Mouse (Mus musculus) embryonic facial prominence, embryonic 13.5 days (tissue): ENCODE results near the gene Pfn4. TPM values are rescaled to one million over a fixed set of nuclear protein-coding genes. Genes with fewer than 3 reads are reported as not detected.
"Not testable (repeated sequence)": the region's sequence is repeated elsewhere in the genome, so short reads cannot be mapped to it uniquely, and the experiment has no call there.

ENCODE experiments used
- ATAC-seq: fragments of 200-750 bp; cut with Nextera tagmentation; 2 replicates; pipeline ENCODE4 v1.8.0; 2017; ENCODE audit warnings: low read depth; ENCODE audit not compliant: insufficient number of reproducible peaks, insufficient read depth, low FRiP score, low TSS enrichment
- H3K27ac ChIP-seq: fragments of 300-500 bp; sonication (generic); 2 replicates; pipeline ENCODE4 v1.5.1; 2015; ENCODE audit warnings: moderate library complexity, mild to moderate bottlenecking, inconsistent platforms
- H3K27me3 ChIP-seq: fragments of 300-500 bp; sonication (generic); 2 replicates; pipeline ENCODE4 v1.6.1; 2015; ENCODE audit warnings: mild to moderate bottlenecking, inconsistent platforms
- H3K36me3 ChIP-seq: fragments of 300-500 bp; sonication (generic); 2 replicates; pipeline ENCODE4 v1.6.1; 2015; ENCODE audit warnings: mild to moderate bottlenecking, inconsistent platforms
- H3K4me1 ChIP-seq: fragments of 300-500 bp; sonication (generic); 2 replicates; pipeline ENCODE4 v1.6.1; 2015; ENCODE audit warnings: inconsistent platforms
- H3K4me2 ChIP-seq: fragments of 300-500 bp; sonication (generic); 2 replicates; pipeline ENCODE4 v1.6.1; 2015; ENCODE audit warnings: moderate library complexity, mild to moderate bottlenecking, inconsistent platforms
- H3K4me3 ChIP-seq: fragments of 300-500 bp; sonication (generic); 2 replicates; pipeline ENCODE4 v1.5.1; 2015; ENCODE audit warnings: mild to moderate bottlenecking, inconsistent platforms
- H3K9ac ChIP-seq: fragments of 300-500 bp; sonication (generic); 2 replicates; pipeline ENCODE4 v1.6.1; 2015; ENCODE audit warnings: mild to moderate bottlenecking, inconsistent platforms
- H3K9me3 ChIP-seq: fragments of 300-500 bp; sonication (generic); 2 replicates; pipeline ENCODE4 v1.6.1; 2016; ENCODE audit warnings: inconsistent platforms
- WGBS: fragments of 180-500 bp; shearing (Covaris S2); methylation state at CpG from one replicate; pipeline ENCODE4 v1.1.7; 2015; ENCODE audit warnings: mixed read lengths; 5-methylcytosine and 5-hydroxymethylcytosine counted together
- polyA plus RNA-seq: library from polyadenylated mRNA; unstranded; fragments of >200 nt; fragmentation: Nextera tagmentation; extraction: Ambion mirVana; gene quantifications from 2 replicates; pipeline ENCODE4 v1.2.1, GENCODE M21; 2015

The Pfn4 gene
- 5.3 and 6.1 TPM in 2 replicates for polyA plus RNA-seq

DNA sequence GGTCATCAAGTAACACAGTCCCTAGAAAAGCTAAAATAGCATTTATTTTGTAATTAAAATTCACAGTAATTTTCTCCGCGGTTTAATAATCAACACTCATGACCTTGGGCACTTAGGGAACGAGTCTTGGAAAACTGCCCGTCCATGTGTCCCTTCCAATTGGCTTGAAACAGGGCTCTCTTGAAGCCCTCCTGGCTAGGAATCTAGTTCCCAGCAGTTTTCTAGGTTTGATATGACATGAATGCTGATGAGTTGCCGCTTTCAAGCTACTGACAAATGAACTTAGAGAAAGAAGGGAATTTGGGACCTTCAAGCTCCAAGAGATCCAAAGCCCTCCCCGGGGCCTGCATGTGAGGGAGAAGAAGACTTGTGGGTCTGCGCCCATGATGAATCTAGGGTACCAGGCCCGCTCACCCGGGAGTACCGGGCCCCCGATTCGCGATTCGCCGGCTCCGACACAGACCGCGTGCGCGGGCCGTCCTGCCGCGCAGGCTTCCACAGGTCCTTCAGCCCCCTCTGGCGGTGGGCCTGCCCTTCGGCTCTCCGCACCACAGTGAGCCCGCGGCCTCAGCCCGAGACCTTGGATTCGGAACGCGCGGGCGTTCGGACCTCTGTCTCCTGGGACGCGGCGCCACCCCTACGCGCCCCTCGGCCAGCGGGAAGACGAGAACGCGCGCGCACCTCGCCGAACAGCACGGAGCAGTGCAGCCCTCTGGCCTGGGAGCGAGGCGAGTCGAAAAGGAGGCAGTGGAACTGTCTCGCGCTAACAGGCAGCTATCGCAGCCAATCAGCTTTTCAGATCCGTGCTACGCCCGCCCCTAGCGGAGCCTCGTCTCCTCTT is at the start of gene Pfn4, which contains the start of gene Fam228b:
Gene Pfn4 (plus strand): TSS at position 531 of the 841 bp plus-strand sequence.
Gene Fam228b (minus strand): TSS at position 776 of the 841 bp plus-strand sequence.
- H3K27ac ChIP-seq: peak within 1 kb of the TSS; percentile 93
- peak; percentile 98 for ATAC-seq
- 3% methylated on average over 61 of the region's 61 CpGs for WGBS

DNA sequence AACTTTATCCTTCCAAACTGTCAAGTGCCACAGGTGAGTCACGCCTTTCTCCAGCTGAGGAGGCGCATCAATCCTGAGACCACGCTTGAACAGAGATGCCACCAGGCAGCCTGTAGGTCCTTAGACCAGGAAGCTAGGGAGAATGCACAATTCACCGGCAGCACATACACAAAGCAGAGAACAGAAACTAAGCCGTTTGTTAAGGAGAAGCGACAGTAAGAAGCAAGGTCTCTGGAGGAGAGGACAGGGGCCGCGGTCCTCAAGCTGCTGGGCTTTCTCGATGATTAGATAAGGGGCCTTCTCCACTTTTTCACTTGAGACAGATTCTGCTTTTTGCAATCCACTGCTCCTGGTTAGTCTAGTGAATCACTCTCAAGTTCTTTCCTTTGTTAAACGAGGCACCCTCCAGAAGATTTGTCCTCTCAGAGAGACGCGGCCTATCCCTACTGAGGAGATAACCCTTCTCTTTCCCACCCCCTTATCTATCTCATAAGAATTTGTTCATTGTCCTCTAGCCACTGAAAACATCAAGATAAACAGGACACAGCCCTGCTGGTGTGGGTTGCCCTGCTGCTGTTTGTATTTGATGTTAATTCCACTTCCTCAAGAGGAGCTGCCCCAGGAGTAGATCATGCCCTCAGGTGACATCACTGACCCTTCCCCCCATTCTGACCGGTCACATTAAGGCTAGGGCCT is 49.6 kb upstream of the Pfn4 start:
- no peak overlapping the region for H3K27ac ChIP-seq
- WGBS: 71% methylated on average over 13 of the region's 13 CpGs

More for the DNA sequence above, at the start of gene Pfn4, which contains the start of gene Fam228b:
- Histone ChIP-seq H3K36me3 (no peaks in the 10 kb centered on the region), H3K9ac (peak within 1 kb of the TSS; percentile 89), H3K27me3 (no peaks in the 10 kb centered on the region), H3K9me3 (no peaks in the 10 kb centered on the region), H3K4me2 (peak within 1 kb of the TSS; percentile 70), H3K4me1 (peaks cover 4% of the 10 kb centered on the region; the same call in 1 of the 2 replicates), H3K4me3 (peak within 1 kb of the TSS; percentile 67)

DNA sequence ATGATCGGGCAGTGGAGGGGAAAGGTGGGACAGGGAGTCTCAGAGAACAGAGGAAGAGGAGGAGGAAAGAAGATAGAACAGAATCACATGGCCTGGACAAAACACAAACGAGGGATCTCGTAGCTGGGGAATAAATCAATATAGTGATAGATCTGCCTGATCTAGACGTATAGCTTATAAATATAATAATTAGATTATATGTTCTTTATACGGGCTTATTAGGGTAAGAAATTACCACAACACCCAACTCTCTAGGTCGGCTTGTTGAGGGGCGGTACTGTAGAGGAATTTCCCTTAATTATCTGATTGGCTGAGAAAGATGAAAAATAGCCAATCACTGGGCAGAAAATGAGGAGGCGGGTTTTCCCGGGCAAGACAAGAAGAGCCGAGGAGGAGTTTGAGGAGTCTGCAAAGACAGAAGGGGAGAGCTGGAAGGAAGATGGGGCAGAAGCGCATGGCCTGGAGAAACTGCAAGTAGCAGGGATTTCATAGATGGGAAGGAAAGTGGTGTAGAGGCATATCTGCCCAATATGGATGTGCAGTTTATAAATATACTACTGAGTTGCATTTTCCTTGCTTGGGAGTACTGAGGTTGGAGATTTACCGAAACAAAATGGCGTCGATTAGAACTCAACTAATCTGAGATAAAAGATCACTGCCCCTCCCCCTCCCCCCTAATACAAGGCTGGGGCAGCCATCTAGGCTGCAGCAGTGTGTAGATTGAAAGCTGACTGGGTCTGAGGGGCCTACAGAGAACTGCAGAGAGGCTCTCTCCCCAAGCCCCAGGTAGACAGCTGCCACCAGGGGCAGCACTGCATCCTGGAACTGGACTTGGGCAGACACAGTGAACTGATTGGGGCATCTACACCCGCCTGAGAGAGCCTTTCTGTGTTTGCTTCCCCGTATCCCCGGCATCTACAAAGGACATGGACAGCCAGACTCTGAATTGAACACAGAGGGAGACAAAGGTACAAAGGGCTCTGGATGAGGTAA is 48.8 kb upstream of the Pfn4 start:
- Histone ChIP-seq H3K9me3 (no peaks in the 10 kb centered on the region), H3K9ac (no peak overlapping the region), H3K4me2 (no peak overlapping the region), H3K4me3 (no peak overlapping the region), H3K36me3 (peaks cover 8% of the 10 kb centered on the region; the same call in 1 of the 2 replicates), H3K27ac (no peak overlapping the region), H3K27me3 (no peaks in the 10 kb centered on the region), H3K4me1 (peaks cover 7% of the 10 kb centered on the region)
- ATAC-seq: no peak
- 73% methylated on average over 17 of the region's 17 CpGs for WGBS

More for the DNA sequence above, 49.6 kb upstream of the Pfn4 start:
- no peak overlapping the region for H3K4me2 ChIP-seq
- peaks cover 7% of the 10 kb centered on the region for H3K4me1 ChIP-seq
- H3K4me3 ChIP-seq: no peak overlapping the region
- H3K27me3 ChIP-seq: no peaks in the 10 kb centered on the region
- peaks cover 13% of the 10 kb centered on the region for H3K36me3 ChIP-seq
- no peak overlapping the region for H3K9ac ChIP-seq
- ATAC-seq: no peak
- H3K9me3 ChIP-seq: no peaks in the 10 kb centered on the region

DNA sequence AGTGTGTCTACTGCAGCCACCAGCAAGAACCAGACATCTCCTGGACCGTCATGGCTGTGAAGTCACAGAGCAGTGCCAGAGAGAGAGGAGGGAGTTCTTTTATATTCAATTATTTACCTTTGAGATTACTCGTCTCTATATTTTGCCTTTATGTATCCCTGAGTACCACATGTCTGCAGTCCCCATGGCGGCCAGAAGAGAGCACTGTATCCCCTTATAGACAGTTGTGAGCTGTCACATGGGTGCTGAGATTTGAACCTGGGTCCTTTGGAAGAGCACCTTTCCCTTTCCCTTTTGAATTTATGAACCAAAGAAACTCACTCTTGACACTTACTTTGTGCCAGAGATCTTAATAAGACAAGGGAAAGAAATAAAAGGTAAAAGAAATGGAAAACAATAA is 39.7 kb upstream of the Pfn4 start:
- Histone ChIP-seq H3K9ac (no peak overlapping the region), H3K4me3 (no peak overlapping the region), H3K27ac (no peak overlapping the region), H3K4me1 (no peaks in the 10 kb centered on the region), H3K36me3 (no peaks in the 10 kb centered on the region), H3K4me2 (no peak overlapping the region), H3K9me3 (no peaks in the 10 kb centered on the region), H3K27me3 (no peaks in the 10 kb centered on the region)
- 89% methylated on average over 3 of the region's 3 CpGs for WGBS
- ATAC-seq: no peak

DNA sequence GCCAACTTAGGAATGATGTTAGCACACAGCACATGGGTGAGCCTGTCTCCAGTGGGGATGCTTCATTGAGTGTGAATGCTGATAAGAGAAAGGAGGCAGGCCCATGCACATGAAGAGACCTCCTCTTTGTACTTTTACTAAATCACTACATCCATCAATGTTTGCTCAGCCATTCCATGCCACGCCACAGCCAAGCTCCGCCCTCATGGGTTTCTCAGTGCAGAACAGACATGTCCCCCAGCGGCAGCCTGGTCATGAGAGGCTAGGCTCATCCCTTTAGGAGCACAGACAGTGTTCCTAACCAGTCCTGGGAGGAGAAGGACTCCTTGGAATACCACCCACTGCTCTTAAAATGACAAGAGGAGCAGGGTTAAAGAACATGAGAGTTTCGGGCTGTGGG is 37.2 kb upstream of the Pfn4 start:
- H3K4me1 ChIP-seq: no peaks in the 10 kb centered on the region
- no peaks in the 10 kb centered on the region for H3K27me3 ChIP-seq
- H3K27ac ChIP-seq: no peak overlapping the region
- H3K36me3 ChIP-seq: no peaks in the 10 kb centered on the region
- no peak overlapping the region for H3K4me2 ChIP-seq
- no peak overlapping the region for H3K9ac ChIP-seq
- no peaks in the 10 kb centered on the region for H3K9me3 ChIP-seq
- WGBS: 73% methylated on average over 4 of the region's 4 CpGs
- H3K4me3 ChIP-seq: no peak overlapping the region
- no peak for ATAC-seq

DNA sequence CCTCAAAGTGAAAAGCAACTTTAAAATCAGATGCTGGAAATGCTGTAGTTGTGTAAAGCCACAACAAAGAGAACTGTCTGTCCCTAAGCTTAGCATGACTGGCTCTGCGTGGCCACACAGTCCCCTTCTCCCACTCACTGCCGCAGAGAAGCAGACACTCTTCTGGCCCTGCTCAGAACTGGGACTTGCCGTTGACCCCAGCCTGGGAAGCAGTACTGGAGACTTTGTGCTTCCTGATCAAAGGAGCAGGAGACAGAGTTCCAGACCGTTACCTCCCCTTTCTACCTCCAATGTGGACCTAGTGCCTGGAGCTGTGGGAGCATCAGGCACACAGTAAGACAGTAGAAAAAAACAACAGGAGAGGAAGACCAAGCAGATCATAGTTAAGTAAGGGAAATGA is 36.5 kb upstream of the Pfn4 start:
- H3K4me1 ChIP-seq: no peaks in the 10 kb centered on the region
- H3K9ac ChIP-seq: no peak overlapping the region
- no peak overlapping the region for H3K4me3 ChIP-seq
- ATAC-seq: no peak
- no peaks in the 10 kb centered on the region for H3K27me3 ChIP-seq
- no peaks in the 10 kb centered on the region for H3K36me3 ChIP-seq
- 48% methylated on average over 4 of the region's 4 CpGs for WGBS
- no peaks in the 10 kb centered on the region for H3K9me3 ChIP-seq
- no peak overlapping the region for H3K27ac ChIP-seq
- H3K4me2 ChIP-seq: no peak overlapping the region

DNA sequence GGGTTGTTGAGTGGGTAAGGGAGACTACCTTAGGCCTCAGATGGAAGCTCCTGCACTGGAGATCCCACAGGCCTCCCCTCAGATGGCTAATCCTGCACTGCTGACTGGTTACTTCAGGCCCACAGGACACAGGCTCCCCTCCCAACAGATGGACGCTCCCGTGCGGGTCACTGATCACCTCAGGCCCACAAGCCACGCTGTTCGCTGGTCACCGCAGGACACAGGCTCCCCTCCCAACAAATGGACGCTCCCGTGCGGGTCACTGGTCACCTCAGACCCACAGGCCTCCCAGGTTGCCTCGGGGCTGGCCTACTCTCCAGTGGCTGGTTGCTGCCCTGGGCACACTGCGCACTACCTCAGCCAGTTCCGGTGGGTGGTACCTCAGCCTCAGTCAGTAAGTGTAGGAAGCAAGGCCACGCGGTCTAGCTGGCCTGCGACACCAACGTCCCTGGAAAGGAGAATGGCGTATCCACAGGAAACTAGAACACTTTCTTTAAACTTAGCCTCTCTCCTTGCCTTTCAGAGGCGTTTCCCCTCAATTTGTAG is 30.7 kb upstream of the Pfn4 start, which contains the start of gene Fam228a:
Gene Fam228a (minus strand): TSS at position 400 of the 546 bp plus-strand sequence.
- no peak within 1 kb of the TSS for H3K27ac ChIP-seq
- H3K9ac ChIP-seq: no peak within 1 kb of the TSS
- WGBS: 89% methylated on average over 18 of the region's 18 CpGs
- no peak for ATAC-seq
- H3K27me3 ChIP-seq: no peaks in the 10 kb centered on the region
- H3K4me3 ChIP-seq: no peak within 1 kb of the TSS
- H3K4me2 ChIP-seq: no peak within 1 kb of the TSS
- H3K9me3 ChIP-seq: no peaks in the 10 kb centered on the region
- no peaks in the 10 kb centered on the region for H3K4me1 ChIP-seq
- H3K36me3 ChIP-seq: no peaks in the 10 kb centered on the region

DNA sequence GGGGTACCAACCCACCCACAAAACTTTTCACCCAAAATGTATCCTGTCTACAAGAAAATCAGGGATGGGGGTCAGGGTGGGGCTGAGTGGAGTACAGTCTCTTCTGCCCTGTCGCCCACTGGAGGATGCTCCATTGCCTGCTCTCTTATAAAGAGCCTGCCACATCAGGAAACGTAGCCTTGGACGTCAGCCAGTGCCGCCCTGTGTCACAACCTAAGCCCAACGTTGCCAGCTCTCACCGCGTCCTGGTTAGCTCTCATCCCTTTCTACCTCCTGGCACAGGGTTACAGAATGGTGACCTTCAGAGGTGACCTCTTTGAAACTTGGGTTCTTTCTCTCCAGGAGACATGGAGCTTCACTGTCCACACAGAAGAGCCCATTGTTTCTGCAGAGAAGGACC is 28.0 kb upstream of the Pfn4 start:
- 66% methylated on average over 7 of the region's 7 CpGs for WGBS

DNA sequence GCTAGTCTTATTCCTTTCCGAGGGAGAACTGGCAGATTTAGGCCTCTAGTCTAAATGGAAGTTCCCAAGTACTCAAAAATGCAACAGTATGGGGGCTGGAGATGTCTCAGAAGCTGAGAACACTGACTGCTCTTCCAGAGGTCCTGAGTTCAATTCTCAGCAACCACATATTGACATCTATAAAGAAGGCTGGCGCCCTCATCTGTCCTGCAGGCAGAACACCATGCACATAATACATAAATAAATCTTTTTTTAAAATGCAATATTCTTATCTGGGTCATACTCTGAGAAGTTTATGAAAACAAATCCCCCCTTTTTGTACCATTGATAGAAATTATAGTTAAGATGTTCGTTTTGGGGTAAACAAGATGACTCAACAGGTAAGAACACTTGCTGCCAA is 26.6 kb upstream of the Pfn4 start:
- Histone ChIP-seq H3K4me1 (no peaks in the 10 kb centered on the region), H3K9ac (no peak overlapping the region), H3K4me3 (no peak overlapping the region), H3K27me3 (no peaks in the 10 kb centered on the region), H3K9me3 (no peaks in the 10 kb centered on the region), H3K27ac (no peak overlapping the region), H3K36me3 (no peaks in the 10 kb centered on the region), H3K4me2 (no peak overlapping the region)
- no peak for ATAC-seq
- 85% methylated on average over 3 of the region's 3 CpGs for WGBS

More for the DNA sequence above, 28.0 kb upstream of the Pfn4 start:
- Histone ChIP-seq H3K9ac (no peak overlapping the region), H3K36me3 (no peaks in the 10 kb centered on the region), H3K9me3 (no peaks in the 10 kb centered on the region), H3K27me3 (no peaks in the 10 kb centered on the region), H3K4me1 (no peaks in the 10 kb centered on the region), H3K4me2 (no peak overlapping the region), H3K4me3 (no peak overlapping the region), H3K27ac (no peak overlapping the region)
- ATAC-seq: no peak

DNA sequence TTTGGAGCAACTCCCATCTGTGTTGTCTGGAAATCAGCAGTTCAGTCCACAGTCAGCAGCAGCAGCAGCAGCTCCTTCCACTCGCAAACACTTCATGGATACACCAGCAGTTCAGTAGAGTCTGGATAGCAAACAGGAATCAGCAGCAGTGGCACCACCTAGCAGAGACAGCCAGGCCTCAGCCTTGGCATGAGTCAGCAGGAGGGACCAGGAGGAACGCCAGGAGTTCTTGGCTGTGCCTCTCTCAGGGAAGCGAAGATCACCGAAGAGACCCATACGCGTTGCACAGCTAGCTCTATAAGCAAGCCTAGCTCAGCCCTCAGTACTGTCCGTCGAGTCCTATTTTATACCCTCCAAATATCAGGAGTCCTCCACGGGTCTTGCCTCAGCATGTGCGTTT is 24.3 kb upstream of the Pfn4 start:
- WGBS: 90% methylated on average over 10 of the region's 10 CpGs
- H3K9ac ChIP-seq: no peak overlapping the region
- no peak for ATAC-seq

DNA sequence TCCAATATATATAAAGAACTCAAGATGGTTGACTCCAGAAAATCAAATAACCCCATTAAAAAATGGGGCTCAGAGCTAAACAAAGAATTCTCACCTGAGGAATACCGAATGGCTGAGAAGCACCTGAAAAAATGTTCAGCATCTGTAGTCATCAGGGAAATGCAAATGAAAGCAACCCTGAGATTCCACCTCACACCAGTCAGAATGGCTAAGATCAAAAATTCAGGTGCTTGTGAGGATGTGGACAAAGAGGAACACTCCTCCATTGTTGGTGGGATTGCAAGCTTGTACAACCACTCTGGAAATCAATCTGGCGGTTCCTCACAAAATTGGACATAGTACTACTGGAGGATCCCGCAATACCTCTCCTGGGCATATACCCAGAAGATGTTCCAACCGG is 14.4 kb upstream of the Pfn4 start:
- H3K27ac ChIP-seq, H3K4me3 ChIP-seq, H3K9me3 ChIP-seq, H3K4me2 ChIP-seq, H3K27me3 ChIP-seq, H3K36me3 ChIP-seq, ATAC-seq, H3K9ac ChIP-seq, H3K4me1 ChIP-seq: not testable (repeated sequence)
- WGBS: 91% methylated on average over 4 of the region's 4 CpGs

More for the DNA sequence above, 24.3 kb upstream of the Pfn4 start:
- no peaks in the 10 kb centered on the region for H3K27me3 ChIP-seq
- H3K4me2 ChIP-seq: no peak overlapping the region
- H3K4me3 ChIP-seq: no peak overlapping the region
- H3K4me1 ChIP-seq: no peaks in the 10 kb centered on the region
- H3K9me3 ChIP-seq: no peaks in the 10 kb centered on the region
- no peak overlapping the region for H3K27ac ChIP-seq
- no peaks in the 10 kb centered on the region for H3K36me3 ChIP-seq
